Mouse (Mus musculus) limb, embryonic 14.5 days (tissue): ENCODE results near the gene Serpinb9b. TPM values are rescaled to one million over a fixed set of nuclear protein-coding genes. Genes with fewer than 3 reads are reported as not detected.

Experiments
- ATAC-seq: fragments of 200-750 bp; cut with Nextera tagmentation; 2 replicates; pipeline ENCODE4 v1.8.0; 2017; ENCODE audit warnings: low read depth, moderate number of reproducible peaks, moderate TSS enrichment; ENCODE audit not compliant: low FRiP score
- DNase-seq: peaks from one replicate; pipeline ENCODE4 v3.0.0-alpha.2; 2015; ENCODE audit warnings: low spot score
- H3K27ac ChIP-seq: fragments of 300-500 bp; sonication (generic); replicated peaks from 2 replicates; pipeline ENCODE4 v1.5.1; 2014; ENCODE audit warnings: low read depth, mild to moderate bottlenecking, low read length, moderate library complexity, mixed read lengths
- H3K27me3 ChIP-seq: fragments of 300-500 bp; sonication (generic); 2 replicates; pipeline ENCODE4 v1.6.1; 2014; ENCODE audit warnings: low read length, mixed read lengths; ENCODE audit not compliant: control insufficient read depth, insufficient read depth
- H3K36me3 ChIP-seq: fragments of 300-500 bp; sonication (generic); 2 replicates; pipeline ENCODE4 v1.6.1; 2014; ENCODE audit warnings: mild to moderate bottlenecking, low read length, moderate library complexity, mixed read lengths; ENCODE audit not compliant: control insufficient read depth, insufficient read depth
- H3K4me1 ChIP-seq: fragments of 300-500 bp; sonication (generic); 2 replicates; pipeline ENCODE4 v1.6.1; 2014; ENCODE audit warnings: antibody characterized with exemption, low read length, mixed read lengths; ENCODE audit not compliant: control insufficient read depth, insufficient read depth
- H3K4me2 ChIP-seq: fragments of 300-500 bp; sonication (generic); replicated peaks from 2 replicates; pipeline ENCODE4 v1.6.1; 2014; ENCODE audit warnings: low read depth, mild to moderate bottlenecking, low read length, moderate library complexity; ENCODE audit not compliant: severe bottlenecking
- H3K4me3 ChIP-seq: fragments of 300-500 bp; sonication (generic); replicated peaks from 2 replicates; pipeline ENCODE4 v1.5.1; 2014; ENCODE audit warnings: low read length
- H3K9ac ChIP-seq: fragments of 300-500 bp; sonication (generic); 2 replicates; pipeline ENCODE4 v1.6.1; 2014; ENCODE audit warnings: mild to moderate bottlenecking, low read depth, low read length, moderate library complexity; ENCODE audit not compliant: severe bottlenecking
- H3K9me3 ChIP-seq: fragments of 300-500 bp; sonication (generic); 2 replicates; pipeline ENCODE4 v1.6.1; 2016; ENCODE audit warnings: low read length; ENCODE audit not compliant: control insufficient read depth
- POLR2A ChIP-seq: fragments of 200-500 bp; IDR thresholded peaks from 2 replicates; pipeline ENCODE4 v1.8.0; 2012; ENCODE audit warnings: inconsistent platforms, mild to moderate bottlenecking, moderate library complexity, borderline replicate concordance; ENCODE audit not compliant: insufficient read depth, insufficient read length; ENCODE audit errors: extremely low read depth
- WGBS: fragments of 180-500 bp; shearing (Covaris S2); extraction: QIAGEN DNeasy Blood & Tissue Kit; methylation state at CpG from one replicate; pipeline ENCODE4 v1.1.7; 2014; 5-methylcytosine and 5-hydroxymethylcytosine counted together
- polyA plus RNA-seq, 2 experiments: library from polyadenylated mRNA; depleted of rRNA in 1 of 2; stranded (reverse) in 1 of 2; unstranded in 1 of 2; fragments of >200 nt; fragmentation: Nextera tagmentation in 1 of 2; extraction: Ambion mirVana in 1 of 2; gene quantifications; 2 replicates each; pipeline versions ENCODE4 v1.2.1 to v1.2.3; 2012 to 2014

Gene Serpinb9b
- polyA plus RNA-seq, 2 experiments, result 0.10 TPM; not detected in 1

DNA sequence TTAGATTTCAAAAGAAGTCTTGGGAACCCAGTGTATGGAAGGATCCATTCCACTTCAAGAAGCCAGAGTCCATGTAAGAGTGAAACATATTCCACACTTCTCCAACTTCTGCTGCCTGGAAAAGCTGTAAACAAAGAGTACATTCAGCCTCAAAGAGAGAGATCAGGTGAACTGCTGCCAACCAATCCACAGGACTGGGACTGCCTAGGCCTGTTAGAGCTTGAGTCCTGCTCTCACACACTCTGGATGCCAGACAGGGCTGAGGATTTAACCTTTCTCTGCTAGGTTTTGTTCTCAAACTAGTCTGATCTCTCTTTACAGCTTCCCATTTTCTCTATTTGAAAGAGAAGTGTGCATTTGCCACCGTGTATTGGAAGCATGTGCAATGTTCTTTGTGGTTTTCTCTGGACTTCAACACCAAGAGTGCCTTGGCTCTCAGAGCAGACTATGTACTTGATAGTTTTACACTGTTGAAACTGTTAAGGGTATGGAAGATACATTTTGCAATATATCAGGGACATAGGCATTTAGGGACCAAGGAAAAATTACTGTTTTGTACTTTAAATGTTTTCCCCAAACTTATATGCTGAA lies 40.3 kb downstream of the Serpinb9b start:
- Histone ChIP-seq H3K9me3 (no peaks in the 10 kb centered on the region), H3K4me1 (no peaks in the 10 kb centered on the region), H3K27ac (0 out of 2 replicates have a peak overlapping the region, but pooled peaks have one; percentile 35), H3K4me3 (no peak overlapping the region), H3K9ac (no peak overlapping the region), H3K36me3 (no peaks in the 10 kb centered on the region), H3K4me2 (no peak overlapping the region), H3K27me3 (no peaks in the 10 kb centered on the region)
- WGBS, result 48% methylated on average over 1 of the region's 1 CpGs
- ATAC-seq, result no peak
- no peak for DNase-seq
- no peak for TF ChIP-seq POLR2A

DNA sequence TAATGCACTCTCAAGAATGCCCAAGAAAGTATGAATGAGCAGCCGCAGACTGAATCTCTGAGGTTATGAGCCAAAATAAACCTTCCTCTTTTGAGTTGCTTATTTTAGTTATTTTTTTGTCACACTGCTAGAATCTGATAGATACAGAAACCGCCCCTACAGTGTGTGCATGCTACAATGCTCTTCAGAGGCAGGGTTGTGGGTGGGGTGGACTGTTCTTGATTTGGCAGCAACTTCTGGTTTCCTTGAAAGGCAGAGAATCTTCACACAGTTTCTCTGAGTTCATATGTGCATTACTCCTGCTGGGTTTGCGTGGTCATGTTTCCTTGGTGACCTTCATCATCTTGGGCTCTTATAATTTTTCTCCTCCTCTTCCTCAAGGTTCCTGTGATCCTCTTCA lies 40.9 kb downstream of the Serpinb9b start:
- WGBS, result 89% methylated on average over 3 of the region's 3 CpGs
- H3K36me3 ChIP-seq, result no peaks in the 10 kb centered on the region
- H3K9ac ChIP-seq, result no peak overlapping the region
- no peaks in the 10 kb centered on the region for H3K4me1 ChIP-seq
- no peaks in the 10 kb centered on the region for H3K27me3 ChIP-seq
- H3K4me2 ChIP-seq, result no peak overlapping the region
- DNase-seq (no peak), ATAC-seq (no peak)
- no peaks in the 10 kb centered on the region for H3K9me3 ChIP-seq
- no peak overlapping the region for H3K27ac ChIP-seq
- no peak overlapping the region for H3K4me3 ChIP-seq
- TF ChIP-seq POLR2A, result no peak

DNA sequence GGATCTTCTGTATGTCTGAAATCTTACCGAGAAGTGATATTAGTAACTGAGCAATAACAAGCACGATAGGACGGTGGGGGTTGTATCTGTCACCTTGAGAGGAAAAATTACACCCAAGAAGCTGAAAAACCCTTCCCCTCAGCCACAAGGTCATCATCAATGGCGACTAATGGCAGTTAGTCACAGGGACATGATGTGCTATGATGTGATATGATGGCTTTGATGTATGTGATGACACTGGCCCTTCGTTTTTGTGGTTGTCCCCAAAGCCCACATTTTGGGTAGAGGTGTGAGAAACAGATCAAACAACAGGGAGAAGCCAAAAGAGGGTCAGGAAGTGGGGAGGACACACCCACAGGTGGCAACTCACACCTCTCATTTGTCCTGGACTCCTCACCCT lies 44.6 kb downstream of the Serpinb9b start:
- ATAC-seq, result no peak
- 75% methylated on average over 5 of the region's 5 CpGs for WGBS
- no peak for TF ChIP-seq POLR2A

DNA sequence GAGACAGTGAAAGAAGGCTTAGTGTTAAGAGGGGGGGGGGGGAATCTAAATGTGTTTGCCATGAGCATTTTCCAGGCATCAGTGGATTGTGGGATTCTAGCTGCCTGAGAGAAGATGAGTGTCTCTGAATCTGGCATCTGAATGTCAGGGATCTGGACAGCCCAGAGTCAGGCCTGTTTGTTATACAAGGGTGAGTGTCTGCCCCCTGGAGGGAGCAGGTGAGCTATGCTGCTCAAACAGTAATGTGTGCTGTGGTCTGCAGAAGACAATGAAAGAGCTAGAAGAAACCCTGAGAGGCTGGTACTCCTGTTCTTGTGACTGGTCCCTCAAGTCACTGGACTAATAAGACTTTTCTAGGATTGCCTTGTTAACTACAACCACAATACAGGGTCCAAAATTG lies 46.8 kb downstream of the Serpinb9b start:
- no peak for TF ChIP-seq POLR2A
- no peak overlapping the region for H3K27ac ChIP-seq
- no peaks in the 10 kb centered on the region for H3K36me3 ChIP-seq
- no peak overlapping the region for H3K4me2 ChIP-seq
- H3K4me1 ChIP-seq, result no peaks in the 10 kb centered on the region
- no peak overlapping the region for H3K9ac ChIP-seq
- no peaks in the 10 kb centered on the region for H3K9me3 ChIP-seq
- DNase-seq, result peak; percentile 39
- no peak for ATAC-seq
- H3K27me3 ChIP-seq, result no peaks in the 10 kb centered on the region
- H3K4me3 ChIP-seq, result no peak overlapping the region

More for the DNA sequence above, 44.6 kb downstream of the Serpinb9b start:
- no peak overlapping the region for H3K27ac ChIP-seq
- H3K4me2 ChIP-seq, result no peak overlapping the region
- H3K4me1 ChIP-seq, result no peaks in the 10 kb centered on the region
- DNase-seq, result no peak
- no peaks in the 10 kb centered on the region for H3K36me3 ChIP-seq
- H3K9ac ChIP-seq, result no peak overlapping the region
- H3K4me3 ChIP-seq, result no peak overlapping the region
- no peaks in the 10 kb centered on the region for H3K27me3 ChIP-seq
- no peaks in the 10 kb centered on the region for H3K9me3 ChIP-seq

- 67% methylated on average over 3 of the region's 3 CpGs for WGBS
- H3K4me3 ChIP-seq, result no peak overlapping the region
- no peaks in the 10 kb centered on the region for H3K36me3 ChIP-seq
- no peaks in the 10 kb centered on the region for H3K27me3 ChIP-seq
- no peak overlapping the region for H3K9ac ChIP-seq
- DNase-seq (no peak), ATAC-seq (no peak)
- H3K4me1 ChIP-seq, result no peaks in the 10 kb centered on the region
- TF ChIP-seq POLR2A, result no peak
- H3K27ac ChIP-seq, result no peak overlapping the region
- no peaks in the 10 kb centered on the region for H3K9me3 ChIP-seq
- no peak overlapping the region for H3K4me2 ChIP-seq
These were observed 49.0 kb downstream of the Serpinb9b start for GRCm38 (mm10) chr13:33076247-33076646.

GRCm38 (mm10) chr13:33077026-33077685 lies 49.9 kb downstream of the Serpinb9b start:
- H3K27ac ChIP-seq, result no peak overlapping the region
- DNase-seq (no peak), ATAC-seq (no peak)
- H3K4me3 ChIP-seq, result no peak overlapping the region
- no peaks in the 10 kb centered on the region for H3K36me3 ChIP-seq
- no peak overlapping the region for H3K9ac ChIP-seq
- 86% methylated on average over 10 of the region's 10 CpGs for WGBS
- H3K4me1 ChIP-seq, result no peaks in the 10 kb centered on the region
- no peak overlapping the region for H3K4me2 ChIP-seq
- no peaks in the 10 kb centered on the region for H3K9me3 ChIP-seq
- no peak for TF ChIP-seq POLR2A
- H3K27me3 ChIP-seq, result no peaks in the 10 kb centered on the region
